In the genomic region with DNA sequence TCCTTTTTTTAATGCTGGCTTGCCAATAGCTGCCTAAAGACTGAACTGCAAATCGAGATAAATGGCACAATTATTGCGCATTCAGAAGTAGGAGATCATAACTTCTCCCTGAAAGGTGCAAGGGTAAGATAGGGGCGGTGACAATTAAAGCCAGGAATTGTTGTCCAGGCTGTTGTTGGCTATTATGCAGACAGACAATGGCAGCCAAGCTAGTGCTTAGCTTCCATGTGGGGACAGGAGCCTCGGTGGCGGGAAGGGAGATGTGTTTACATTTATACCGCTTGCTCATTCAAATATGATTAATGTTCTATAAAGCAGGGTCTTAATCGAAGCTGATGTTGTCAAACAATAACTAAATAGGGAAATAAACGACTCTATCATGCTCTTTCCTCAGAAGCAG, we compare ENCODE assay signal across 23 mouse cellular contexts. TPM values are rescaled to one million over a fixed set of nuclear protein-coding genes. Genes with fewer than 3 reads are reported as not detected.
"Had no signal": no experiment of that assay in that cellular context is flagged by ENCODE, and none has a peak within 500 bp of the region (broad histone marks: within the 10 kb centered on the region; RNA-seq: fewer than 3 reads in every experiment).

No protein-coding gene starts in this region.

- H3K9ac ChIP-seq: liver, embryonic 13.5 days; midbrain, embryonic 12.5 days had no signal

- DNase-seq: kidney, adult 2 months; layer of hippocampus, adult 9-11 months; liver, embryonic 13.5 days; lung, adult 2 months; lung, postnatal 14 days; lung, postnatal 4 days; thymus, adult 2 months; thymus, postnatal 14 days had no signal

- H3K27ac ChIP-seq: kidney, postnatal 0 days; layer of hippocampus, adult 2 months; liver, embryonic 13.5 days; midbrain, embryonic 12.5 days; stomach, postnatal 0 days had no signal

- H3K4me3 ChIP-seq: layer of hippocampus, adult 2 months; liver, embryonic 13.5 days; midbrain, embryonic 12.5 days had no signal

- H3K36me3 ChIP-seq: liver, embryonic 13.5 days; midbrain, embryonic 12.5 days had no signal

- H3K4me2 ChIP-seq: liver, embryonic 13.5 days; midbrain, embryonic 12.5 days had no signal

- H3K9me3 ChIP-seq: liver, embryonic 13.5 days; midbrain, embryonic 12.5 days had no signal

- ATAC-seq: intestine, postnatal 0 days had no signal

- H3K4me1 ChIP-seq: liver, embryonic 13.5 days; midbrain, embryonic 12.5 days had no signal

RNA-seq across cellular contexts. Expression of gene Prrxl1, which starts 7.1 kb away (rescaled TPM):
- total RNA-seq: layer of hippocampus, postnatal 25 days; left cerebral cortex, postnatal 25 days; liver, adult 2 months; megakaryocyte progenitor cell, adult 5-6 weeks; megakaryocyte-erythroid progenitor cell, adult 5-6 weeks had no signal
- polyA plus RNA-seq: kidney, adult 2 months; large intestine, adult 2 months; limb, embryonic 11.5 days; liver, adult 2 months; liver, embryonic 16.5 days; lung, adult 2 months; small intestine, adult 2 months; spleen, adult 2 months had no signal
